Mouse (Mus musculus) liver, embryonic 18 days (tissue): ENCODE data around the gene Efemp1. TPM values are rescaled to one million over a fixed set of nuclear protein-coding genes. Genes with fewer than 3 reads are reported as not detected.

Experiments used
- polyA plus RNA-seq: library from polyadenylated mRNA; depleted of rRNA; stranded (reverse); fragments of >200 nt; gene quantifications from 2 replicates; pipeline ENCODE4 v1.2.3, GENCODE M21; 2012; rRNA removed

Efemp1 gene
- polyA plus RNA-seq: 2.2 and 2.3 TPM in 2 replicates

GRCm38 (mm10) chr11:28853102-28853800 is at the start of gene Efemp1:
Efemp1 (plus strand) TSS chr11:28853204.

